Mouse (Mus musculus) midbrain, embryonic 11.5 days (tissue): Measurements from ENCODE around the gene Rpusd1. TPM values are rescaled to one million over a fixed set of nuclear protein-coding genes. Genes with fewer than 3 reads are reported as not detected.
"Not testable (repeated sequence)": the region's sequence is repeated elsewhere in the genome, so short reads cannot be mapped to it uniquely, and the experiment has no call there.

Experiments
- ATAC-seq: fragments of 200-750 bp; cut with Nextera tagmentation; 2 replicates; pipeline ENCODE4 v1.8.0; 2017; ENCODE audit warnings: moderate TSS enrichment, moderate library complexity; ENCODE audit not compliant: low FRiP score
- DNase-seq: peaks from one replicate; pipeline ENCODE4 v3.0.0; 2015; ENCODE audit warnings: low spot score; ENCODE audit errors: missing footprints
- H3K27ac ChIP-seq: fragments of 300-500 bp; sonication (generic); 2 replicates; pipeline ENCODE4 v1.5.1; 2014; ENCODE audit warnings: low read depth, low read length
- H3K27me3 ChIP-seq: fragments of 300-500 bp; sonication (generic); 2 replicates; pipeline ENCODE4 v1.6.1; 2014; ENCODE audit warnings: mild to moderate bottlenecking, low read length, moderate library complexity, mixed read lengths; ENCODE audit not compliant: control insufficient read depth, insufficient read depth
- H3K36me3 ChIP-seq: fragments of 300-500 bp; sonication (generic); 2 replicates; pipeline ENCODE4 v1.6.1; 2014; ENCODE audit warnings: mild to moderate bottlenecking, low read length, moderate library complexity, mixed read lengths; ENCODE audit not compliant: control insufficient read depth, insufficient read depth
- H3K4me1 ChIP-seq: fragments of 300-500 bp; sonication (generic); 2 replicates; pipeline ENCODE4 v1.6.1; 2014; ENCODE audit warnings: low read length; ENCODE audit not compliant: control insufficient read depth, insufficient read depth
- H3K4me2 ChIP-seq: fragments of 300-500 bp; sonication (generic); 2 replicates; pipeline ENCODE4 v1.6.1; 2014; ENCODE audit warnings: mild to moderate bottlenecking, moderate library complexity
- H3K4me3 ChIP-seq: fragments of 300-500 bp; sonication (generic); 2 replicates; pipeline ENCODE4 v1.5.1; 2014; ENCODE audit warnings: low read depth, low read length
- H3K9ac ChIP-seq: fragments of 300-500 bp; sonication (generic); 2 replicates; pipeline ENCODE4 v1.6.1; 2014; ENCODE audit warnings: low read length
- H3K9me3 ChIP-seq: fragments of 300-500 bp; sonication (generic); 2 replicates; pipeline ENCODE4 v1.6.1; 2016; ENCODE audit warnings: low read length; ENCODE audit not compliant: control insufficient read depth
- WGBS: fragments of 180-500 bp; shearing (Covaris S2); extraction: QIAGEN DNeasy Blood & Tissue Kit; methylation state at CpG from one replicate; pipeline ENCODE4 v1.1.7; 2014; 5-methylcytosine and 5-hydroxymethylcytosine counted together
- polyA plus RNA-seq: library from polyadenylated mRNA; unstranded; fragments of >200 nt; fragmentation: Nextera tagmentation; extraction: Ambion mirVana; gene quantifications from 2 replicates; pipeline ENCODE4 v1.2.1, GENCODE M21; 2014

The Rpusd1 gene
- polyA plus RNA-seq, 1 experiment from 2014 or later, result 19.8 TPM

- H3K4me3 ChIP-seq, result no peak overlapping the region
- DNase-seq (peak; percentile 8), ATAC-seq (no peak)
- H3K27ac ChIP-seq, result no peak overlapping the region
- H3K27me3 ChIP-seq, result no peaks in the 10 kb centered on the region
- H3K9me3 ChIP-seq, result no peaks in the 10 kb centered on the region
- no peak overlapping the region for H3K9ac ChIP-seq
- no peaks in the 10 kb centered on the region for H3K36me3 ChIP-seq
- peaks cover 19% of the 10 kb centered on the region for H3K4me1 ChIP-seq
- no peak overlapping the region for H3K4me2 ChIP-seq
- WGBS, result 88% methylated on average over 6 of the region's 6 CpGs
Measured at GRCm38 (mm10) chr17:25725264-25725663, 2.2 kb upstream of the Rpusd1 start.

- no peak for DNase-seq
- Histone ChIP-seq H3K27ac (no peak overlapping the region), H3K27me3 (no peaks in the 10 kb centered on the region), H3K4me1 (peaks cover 19% of the 10 kb centered on the region), H3K9me3 (no peaks in the 10 kb centered on the region), H3K4me2 (peak overlapping the region; percentile 91), H3K9ac (peak overlapping the region; percentile 75), H3K36me3 (no peaks in the 10 kb centered on the region), H3K4me3 (peak overlapping the region; percentile 61)
- WGBS, result 32% methylated on average over 4 of the region's 4 CpGs
- no peak; the same call in 1 of the 2 replicates for ATAC-seq
Measured at GRCm38 (mm10) chr17:25728009-25728270, 470 bp downstream of the Rpusd1 start.

DNA sequence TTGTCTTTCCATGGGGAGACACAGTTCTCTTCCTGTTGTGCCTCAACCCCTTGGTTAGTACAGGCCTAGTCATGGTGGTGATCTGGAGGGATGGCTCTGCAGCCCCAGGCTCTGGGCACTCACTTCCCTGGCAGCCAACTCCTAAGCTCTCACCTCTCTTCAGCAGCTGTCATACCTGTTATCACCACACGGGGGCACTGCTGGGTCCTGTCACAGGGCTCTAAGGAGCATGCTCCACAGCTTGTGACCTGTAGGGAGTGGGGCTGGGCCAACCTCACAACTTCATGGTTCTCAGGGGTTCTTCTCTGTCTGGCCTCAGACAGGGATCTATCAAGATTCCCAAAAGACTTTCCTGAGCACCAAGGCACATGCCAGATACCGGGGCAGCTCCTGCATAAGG lies 4.6 kb downstream of the Rpusd1 start:
- DNase-seq (peak; percentile 99), ATAC-seq (no peak)
- no peak overlapping the region for H3K4me2 ChIP-seq
- peaks cover 11% of the 10 kb centered on the region for H3K4me1 ChIP-seq
- no peaks in the 10 kb centered on the region for H3K27me3 ChIP-seq
- 20% methylated on average over 2 of the region's 2 CpGs for WGBS
- no peaks in the 10 kb centered on the region for H3K36me3 ChIP-seq
- H3K9ac ChIP-seq, result no peak overlapping the region
- H3K4me3 ChIP-seq, result no peak overlapping the region
- H3K27ac ChIP-seq, result no peak overlapping the region
- no peaks in the 10 kb centered on the region for H3K9me3 ChIP-seq

- ATAC-seq, result no peak
- Histone ChIP-seq H3K4me2 (no peak overlapping the region), H3K9ac (no peak overlapping the region), H3K36me3 (no peaks in the 10 kb centered on the region), H3K4me3 (no peak overlapping the region), H3K27ac (no peak overlapping the region), H3K4me1 (no peaks in the 10 kb centered on the region), H3K27me3 (no peaks in the 10 kb centered on the region), H3K9me3 (no peaks in the 10 kb centered on the region)
- DNase-seq, result no peak
- 79% methylated on average over 5 of the region's 5 CpGs for WGBS
Measured at GRCm38 (mm10) chr17:25735246-25735645, 7.8 kb downstream of the Rpusd1 start.

- Histone ChIP-seq H3K36me3 (no peaks in the 10 kb centered on the region), H3K4me2 (no peak within 1 kb of the TSS), H3K27ac (no peak within 1 kb of the TSS), H3K9me3 (no peaks in the 10 kb centered on the region), H3K27me3 (no peaks in the 10 kb centered on the region), H3K4me3 (no peak within 1 kb of the TSS), H3K4me1 (no peaks in the 10 kb centered on the region), H3K9ac (no peak within 1 kb of the TSS)
- DNase-seq (no peak), ATAC-seq (no peak)
- 79% methylated on average over 3 of the region's 3 CpGs for WGBS
Measured at GRCm38 (mm10) chr17:25735745-25736144, 8.3 kb downstream of the Rpusd1 start, which contains the start of gene Mslnl. Gene Mslnl, plus strand, starts transcription at chr17:25736042.

GRCm38 (mm10) chr17:25738861-25739260 lies 11.4 kb downstream of the Rpusd1 start:
- ATAC-seq (no peak), DNase-seq (no peak)
- H3K4me3 ChIP-seq, result no peak overlapping the region
- no peak overlapping the region for H3K27ac ChIP-seq
- no peaks in the 10 kb centered on the region for H3K4me1 ChIP-seq
- H3K4me2 ChIP-seq, result no peak overlapping the region
- no peaks in the 10 kb centered on the region for H3K9me3 ChIP-seq
- H3K36me3 ChIP-seq, result no peaks in the 10 kb centered on the region
- 67% methylated on average over 7 of the region's 7 CpGs for WGBS
- no peaks in the 10 kb centered on the region for H3K27me3 ChIP-seq
- no peak overlapping the region for H3K9ac ChIP-seq

- WGBS, result 66% methylated on average over 12 of the region's 12 CpGs
- H3K9ac ChIP-seq, H3K27me3 ChIP-seq, H3K27ac ChIP-seq, H3K4me3 ChIP-seq, H3K9me3 ChIP-seq, DNase-seq, H3K36me3 ChIP-seq, H3K4me1 ChIP-seq, H3K4me2 ChIP-seq, ATAC-seq: not testable (repeated sequence)
Measured at GRCm38 (mm10) chr17:25741471-25741870, 14.0 kb downstream of the Rpusd1 start.

- Histone ChIP-seq H3K27ac (no peak overlapping the region), H3K9me3 (no peaks in the 10 kb centered on the region), H3K4me3 (no peak overlapping the region), H3K4me2 (no peak overlapping the region), H3K4me1 (no peaks in the 10 kb centered on the region), H3K27me3 (no peaks in the 10 kb centered on the region), H3K36me3 (no peaks in the 10 kb centered on the region), H3K9ac (no peak overlapping the region)
- 96% methylated on average over 9 of the region's 9 CpGs for WGBS
- ATAC-seq (no peak), DNase-seq (no peak)
Measured at GRCm38 (mm10) chr17:25743831-25744230, 16.4 kb downstream of the Rpusd1 start.

DNA sequence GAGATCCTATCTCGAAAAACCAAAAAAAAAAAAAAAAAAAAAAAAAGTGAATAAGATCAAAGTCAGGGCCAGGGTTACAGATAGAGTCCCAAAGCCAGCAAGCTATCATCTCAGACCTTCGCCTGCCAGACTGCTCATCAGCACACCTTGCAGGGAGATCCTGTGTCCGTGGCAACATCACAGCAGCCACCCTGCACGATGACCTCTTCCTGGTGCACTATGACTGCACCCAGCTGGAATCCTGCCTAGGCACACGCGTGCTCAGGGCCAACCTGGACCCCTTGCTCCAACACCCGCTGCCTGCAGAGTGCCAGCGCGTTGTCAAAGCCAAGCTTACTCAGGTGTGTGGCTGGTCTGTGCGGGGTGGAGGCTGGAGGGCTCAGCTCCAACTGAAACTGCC lies 16.8 kb downstream of the Rpusd1 start:
- no peak overlapping the region for H3K27ac ChIP-seq
- no peaks in the 10 kb centered on the region for H3K9me3 ChIP-seq
- H3K9ac ChIP-seq, result no peak overlapping the region
- no peaks in the 10 kb centered on the region for H3K36me3 ChIP-seq
- WGBS, result 82% methylated on average over 10 of the region's 10 CpGs
- no peaks in the 10 kb centered on the region for H3K27me3 ChIP-seq
- no peak for ATAC-seq
- no peak for DNase-seq
- no peak overlapping the region for H3K4me3 ChIP-seq
- H3K4me1 ChIP-seq, result no peaks in the 10 kb centered on the region
- no peak overlapping the region for H3K4me2 ChIP-seq

- no peaks in the 10 kb centered on the region for H3K36me3 ChIP-seq
- no peaks in the 10 kb centered on the region for H3K4me1 ChIP-seq
- H3K27ac ChIP-seq, result no peak overlapping the region
- no peak overlapping the region for H3K9ac ChIP-seq
- no peak for ATAC-seq
- no peak overlapping the region for H3K4me2 ChIP-seq
- WGBS, result 88% methylated on average over 4 of the region's 4 CpGs
- no peak overlapping the region for H3K4me3 ChIP-seq
- H3K27me3 ChIP-seq, result no peaks in the 10 kb centered on the region
- H3K9me3 ChIP-seq, result no peaks in the 10 kb centered on the region
- no peak for DNase-seq
Measured at GRCm38 (mm10) chr17:25748238-25748637, 20.8 kb downstream of the Rpusd1 start.
